Mouse (Mus musculus) liver, embryonic 15.5 days (tissue): ENCODE measurements around the gene Slc40a1. TPM values are rescaled to one million over a fixed set of nuclear protein-coding genes. Genes with fewer than 3 reads are reported as not detected.

Experiments used
- ATAC-seq: fragments of 200-750 bp; cut with Nextera tagmentation; 2 replicates; pipeline ENCODE4 v1.8.0; 2017; ENCODE audit warnings: moderate number of reproducible peaks, mild to moderate bottlenecking, moderate library complexity; ENCODE audit not compliant: insufficient read depth
- H3K27ac ChIP-seq: fragments of 300-500 bp; sonication (generic); replicated peaks from 2 replicates; pipeline ENCODE4 v1.5.1; 2015; ENCODE audit warnings: mild to moderate bottlenecking, inconsistent platforms
- H3K27me3 ChIP-seq: fragments of 300-500 bp; sonication (generic); 2 replicates; pipeline ENCODE4 v1.6.1; 2015; ENCODE audit warnings: mild to moderate bottlenecking, inconsistent platforms
- H3K36me3 ChIP-seq: fragments of 300-500 bp; sonication (generic); replicated peaks from 2 replicates; pipeline ENCODE4 v1.6.1; 2015; ENCODE audit warnings: moderate library complexity, mild to moderate bottlenecking, inconsistent platforms
- H3K4me1 ChIP-seq: fragments of 300-500 bp; sonication (generic); replicated peaks from 2 replicates; pipeline ENCODE4 v1.6.1; 2015; ENCODE audit warnings: inconsistent platforms
- H3K4me2 ChIP-seq: fragments of 300-500 bp; sonication (generic); 2 replicates; pipeline ENCODE4 v1.6.1; 2015; ENCODE audit warnings: moderate library complexity, mild to moderate bottlenecking, inconsistent platforms
- H3K4me3 ChIP-seq: fragments of 300-500 bp; sonication (generic); replicated peaks from 2 replicates; pipeline ENCODE4 v1.5.1; 2015; ENCODE audit warnings: mild to moderate bottlenecking, inconsistent platforms
- H3K9ac ChIP-seq: fragments of 300-500 bp; sonication (generic); 2 replicates; pipeline ENCODE4 v1.6.1; 2015; ENCODE audit warnings: moderate library complexity, mild to moderate bottlenecking, inconsistent platforms
- H3K9me3 ChIP-seq: fragments of 300-500 bp; sonication (generic); replicated peaks from 2 replicates; pipeline ENCODE4 v1.6.1; 2016; ENCODE audit warnings: inconsistent platforms
- WGBS: fragments of 180-500 bp; shearing (Covaris S2); methylation state at CpG from one replicate; pipeline ENCODE4 v1.1.7; 2015; ENCODE audit warnings: mixed read lengths; ENCODE audit not compliant: insufficient replicate concordance; 5-methylcytosine and 5-hydroxymethylcytosine counted together
- polyA plus RNA-seq: library from polyadenylated mRNA; unstranded; fragments of >200 nt; fragmentation: Nextera tagmentation; extraction: Ambion mirVana; gene quantifications from 2 replicates; pipeline ENCODE4 v1.2.1, GENCODE M21; 2015

Gene Slc40a1
- polyA plus RNA-seq, 1 experiment from 2014 or later = 144 TPM

GRCm38 (mm10) chr1:45919752-45920151 lies 6.6 kb downstream of the Slc40a1 start:
- Histone ChIP-seq H3K27ac (no peak overlapping the region), H3K4me2 (no peak overlapping the region), H3K9me3 (no peaks in the 10 kb centered on the region), H3K4me1 (peaks cover 20% of the 10 kb centered on the region), H3K9ac (no peak overlapping the region), H3K36me3 (peaks cover 67% of the 10 kb centered on the region), H3K27me3 (no peaks in the 10 kb centered on the region), H3K4me3 (no peak overlapping the region)
- no peak for ATAC-seq
- WGBS = 82% methylated on average over 1 of the region's 1 CpGs

- Histone ChIP-seq H3K4me3 (no peak overlapping the region), H3K27ac (no peak overlapping the region), H3K4me1 (peaks cover under 1% of the 10 kb centered on the region; the same call in 1 of the 2 replicates), H3K36me3 (peaks cover 73% of the 10 kb centered on the region), H3K9ac (no peak overlapping the region), H3K9me3 (no peaks in the 10 kb centered on the region), H3K4me2 (no peak overlapping the region), H3K27me3 (no peaks in the 10 kb centered on the region)
- no peak for ATAC-seq
- WGBS = 75% methylated on average over 4 of the region's 4 CpGs
Observed at GRCm38 (mm10) chr1:45917136-45917803, 9.1 kb downstream of the Slc40a1 start.

DNA sequence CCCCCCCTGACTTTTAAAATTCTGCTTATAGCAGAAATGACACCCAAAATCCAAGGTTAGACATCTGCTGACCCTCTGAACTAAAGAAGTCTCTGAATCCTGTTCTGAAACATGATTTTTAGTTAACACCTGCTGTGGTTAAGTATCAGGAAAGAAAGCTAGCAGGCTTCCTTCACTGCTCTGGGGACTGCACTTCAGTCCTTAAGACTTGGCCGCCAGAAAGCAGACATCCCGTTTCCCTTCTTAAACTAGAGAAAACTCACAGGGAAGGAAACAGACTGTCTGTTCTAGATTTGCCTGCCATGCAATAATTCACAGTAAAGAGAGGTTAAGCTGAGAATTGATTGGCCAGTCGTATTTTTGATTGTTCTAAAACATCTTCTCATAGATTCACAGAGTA lies 10.1 kb downstream of the Slc40a1 start:
- Histone ChIP-seq H3K4me2 (no peak overlapping the region), H3K4me3 (no peak overlapping the region), H3K36me3 (peaks cover 82% of the 10 kb centered on the region), H3K27me3 (no peaks in the 10 kb centered on the region), H3K9me3 (no peaks in the 10 kb centered on the region), H3K27ac (no peak overlapping the region), H3K9ac (no peak overlapping the region), H3K4me1 (no peaks in the 10 kb centered on the region; the same call in 1 of the 2 replicates)
- 45% methylated on average over 3 of the region's 3 CpGs for WGBS
- no peak for ATAC-seq

- Histone ChIP-seq H3K27ac (no peak overlapping the region), H3K36me3 (peaks cover 85% of the 10 kb centered on the region), H3K4me3 (no peak overlapping the region), H3K9me3 (no peaks in the 10 kb centered on the region), H3K4me1 (no peaks in the 10 kb centered on the region; the same call in 1 of the 2 replicates), H3K4me2 (no peak overlapping the region), H3K9ac (no peak overlapping the region), H3K27me3 (no peaks in the 10 kb centered on the region)
- no peak for ATAC-seq
- 92% methylated on average over 4 of the region's 4 CpGs for WGBS
Observed at GRCm38 (mm10) chr1:45914236-45914635, 12.1 kb downstream of the Slc40a1 start.

DNA sequence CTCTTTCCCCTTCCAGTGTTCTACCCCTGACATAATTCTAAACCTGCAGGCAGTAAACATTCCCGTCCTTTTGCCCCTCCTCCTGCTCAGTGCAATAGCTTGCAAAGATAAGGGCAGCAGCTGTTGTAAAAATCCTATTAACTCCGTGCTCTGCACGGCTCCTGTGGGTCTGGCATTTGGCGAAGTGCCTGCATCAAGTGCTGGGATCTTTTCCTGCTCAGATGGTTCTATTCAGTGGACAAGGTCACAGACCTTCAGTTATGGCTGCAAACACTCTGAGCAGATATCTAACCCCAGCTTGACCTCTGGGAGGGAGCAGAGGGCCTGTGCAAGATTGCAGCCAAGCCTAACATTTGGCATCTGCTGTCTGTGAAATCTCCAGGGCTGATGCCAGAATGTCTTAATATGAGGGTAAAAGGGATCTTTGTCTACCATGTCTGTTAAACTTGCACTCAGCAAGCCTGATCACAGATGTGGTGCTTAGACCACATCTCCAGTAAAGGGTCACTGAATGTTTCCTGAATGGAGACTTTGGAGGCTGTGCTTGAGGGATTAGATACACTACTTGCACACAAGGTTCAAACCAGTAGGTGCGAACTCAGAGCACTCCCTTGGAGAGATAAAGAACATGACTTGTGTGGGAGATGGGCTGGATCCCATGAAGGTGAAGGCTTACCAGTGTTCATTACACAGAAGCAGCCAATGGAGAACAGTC lies 21.1 kb downstream of the Slc40a1 start:
- peak; percentile 63 for ATAC-seq
- H3K27me3 ChIP-seq = no peaks in the 10 kb centered on the region
- no peak overlapping the region for H3K4me2 ChIP-seq
- H3K36me3 ChIP-seq = peaks cover 36% of the 10 kb centered on the region
- no peak overlapping the region for H3K4me3 ChIP-seq
- H3K4me1 ChIP-seq = peaks cover 5% of the 10 kb centered on the region
- H3K9ac ChIP-seq = no peak overlapping the region
- no peaks in the 10 kb centered on the region for H3K9me3 ChIP-seq
- 22% methylated on average over 5 of the region's 5 CpGs for WGBS
- H3K27ac ChIP-seq = 0 out of 2 replicates have a peak overlapping the region, but pooled peaks have one; percentile 4

GRCm38 (mm10) chr1:45904161-45904560 lies 22.2 kb downstream of the Slc40a1 start:
- H3K9ac ChIP-seq = no peak overlapping the region
- H3K9me3 ChIP-seq = no peaks in the 10 kb centered on the region
- H3K4me1 ChIP-seq = peaks cover 5% of the 10 kb centered on the region
- H3K4me2 ChIP-seq = no peak overlapping the region
- no peak for ATAC-seq
- H3K4me3 ChIP-seq = no peak overlapping the region
- no peak overlapping the region for H3K27ac ChIP-seq
- H3K36me3 ChIP-seq = peaks cover 26% of the 10 kb centered on the region
- 67% methylated on average over 3 of the region's 3 CpGs for WGBS
- no peaks in the 10 kb centered on the region for H3K27me3 ChIP-seq

DNA sequence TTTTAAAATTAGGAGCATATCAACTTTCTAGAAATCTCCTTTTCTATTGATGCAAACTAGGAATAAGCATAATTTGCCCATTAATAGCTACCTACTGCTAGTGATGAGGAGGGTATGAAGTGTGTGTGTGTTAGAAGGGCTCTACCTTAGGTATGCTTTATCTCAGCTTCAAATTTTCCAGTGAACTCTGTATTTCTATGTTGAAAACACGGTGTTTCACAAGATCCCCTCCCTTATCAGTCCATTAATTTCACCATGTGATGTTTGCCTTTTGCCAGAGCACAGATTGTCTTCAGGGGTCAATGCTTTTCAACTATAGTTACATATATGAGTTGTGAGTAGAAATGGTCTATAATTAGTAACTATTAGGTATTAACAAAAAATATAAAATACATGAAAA lies 28.3 kb downstream of the Slc40a1 start:
- no peaks in the 10 kb centered on the region for H3K36me3 ChIP-seq
- H3K9ac ChIP-seq = no peak overlapping the region
- no peak for ATAC-seq
- no peaks in the 10 kb centered on the region for H3K27me3 ChIP-seq
- no peak overlapping the region for H3K4me2 ChIP-seq
- WGBS = 27% methylated on average over 1 of the region's 1 CpGs
- H3K4me3 ChIP-seq = no peak overlapping the region
- H3K4me1 ChIP-seq = no peaks in the 10 kb centered on the region
- no peak overlapping the region for H3K27ac ChIP-seq
- no peaks in the 10 kb centered on the region for H3K9me3 ChIP-seq

GRCm38 (mm10) chr1:45894168-45894912 lies 32.0 kb downstream of the Slc40a1 start:
- Histone ChIP-seq H3K4me2 (no peak overlapping the region), H3K27ac (no peak overlapping the region), H3K4me1 (no peaks in the 10 kb centered on the region), H3K27me3 (no peaks in the 10 kb centered on the region), H3K4me3 (no peak overlapping the region), H3K9me3 (no peaks in the 10 kb centered on the region), H3K36me3 (no peaks in the 10 kb centered on the region), H3K9ac (no peak overlapping the region)
- WGBS = 74% methylated on average over 6 of the region's 6 CpGs
- ATAC-seq = no peak

GRCm38 (mm10) chr1:45891986-45892385 lies 34.3 kb downstream of the Slc40a1 start:
- no peak for ATAC-seq
- no peaks in the 10 kb centered on the region for H3K36me3 ChIP-seq
- H3K9ac ChIP-seq = no peak overlapping the region
- no peak overlapping the region for H3K4me3 ChIP-seq
- H3K4me2 ChIP-seq = no peak overlapping the region
- H3K27ac ChIP-seq = no peak overlapping the region
- 14% methylated on average over 2 of the region's 2 CpGs for WGBS
- no peaks in the 10 kb centered on the region for H3K9me3 ChIP-seq
- H3K27me3 ChIP-seq = no peaks in the 10 kb centered on the region
- no peaks in the 10 kb centered on the region for H3K4me1 ChIP-seq

DNA sequence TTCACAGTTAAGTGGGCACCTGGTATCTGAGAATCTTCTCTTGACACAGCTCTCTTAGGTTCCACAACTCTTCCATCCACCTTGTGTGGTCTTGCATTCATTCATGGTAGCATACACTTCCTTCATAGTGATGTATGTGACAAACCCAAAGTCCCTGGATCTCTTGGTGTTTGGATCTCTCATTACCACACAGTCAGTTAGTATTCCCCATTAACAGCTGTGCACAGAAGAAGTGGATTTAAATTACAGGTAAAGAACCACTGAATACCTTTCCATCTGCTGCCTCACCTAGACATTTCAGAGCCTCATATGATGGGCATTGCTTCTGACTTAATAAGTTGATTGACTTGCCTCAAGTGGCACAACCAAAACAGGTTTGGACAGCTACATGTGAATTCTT lies 36.1 kb downstream of the Slc40a1 start, which contains the start of gene Gm5269:
Gene Gm5269, minus strand, starts transcription at position 101 of the 400 bp plus-strand sequence.
- H3K27me3 ChIP-seq = no peaks in the 10 kb centered on the region
- H3K36me3 ChIP-seq = no peaks in the 10 kb centered on the region
- no peaks in the 10 kb centered on the region for H3K9me3 ChIP-seq
- no peak within 1 kb of the TSS for H3K27ac ChIP-seq
- no peak within 1 kb of the TSS for H3K9ac ChIP-seq
- no peak within 1 kb of the TSS for H3K4me3 ChIP-seq
- ATAC-seq = no peak
- no peaks in the 10 kb centered on the region for H3K4me1 ChIP-seq
- no peak within 1 kb of the TSS for H3K4me2 ChIP-seq

- H3K4me2 ChIP-seq = no peak overlapping the region
- no peaks in the 10 kb centered on the region for H3K36me3 ChIP-seq
- ATAC-seq = no peak
- H3K27me3 ChIP-seq = no peaks in the 10 kb centered on the region
- H3K9ac ChIP-seq = no peak overlapping the region
- H3K9me3 ChIP-seq = no peaks in the 10 kb centered on the region
- H3K4me1 ChIP-seq = no peaks in the 10 kb centered on the region
- no peak overlapping the region for H3K4me3 ChIP-seq
- H3K27ac ChIP-seq = no peak overlapping the region
- 70% methylated on average over 9 of the region's 9 CpGs for WGBS
Observed at GRCm38 (mm10) chr1:45886800-45887199, 39.5 kb downstream of the Slc40a1 start.
